Mouse (Mus musculus): ENCODE results near the gene Ttc25. TPM values are rescaled to one million over a fixed set of nuclear protein-coding genes. Genes with fewer than 3 reads are reported as not detected.

Gene Ttc25
- polyA plus RNA-seq, 2 experiments = 0.03 to 0.13 TPM

GRCm38 (mm10) chr11:100535996-100536395 lies 9.4 kb upstream of the Ttc25 start:
- no peaks in the 10 kb centered on the region for H3K9me3 ChIP-seq (ENCODE audit: control insufficient read depth, low read length)
- H3K27me3 ChIP-seq (ENCODE audit: control insufficient read depth, insufficient read depth, low read length) = no peaks in the 10 kb centered on the region
- H3K4me2 ChIP-seq (ENCODE audit: low read depth) = no peak overlapping the region
- 23% methylated on average over 1 of the region's 1 CpGs for WGBS (ENCODE audit: insufficient replicate concordance)
- H3K9ac ChIP-seq (replicated peaks) = no peak overlapping the region
- H3K36me3 ChIP-seq (replicated peaks; ENCODE audit: control insufficient read depth, insufficient read depth, low read depth) = no peaks in the 10 kb centered on the region
- H3K27ac ChIP-seq = no peak overlapping the region
- no peak for TF ChIP-seq CTCF (IDR thresholded peaks at IDR 0.05; ENCODE audit: low read depth)
- TF ChIP-seq EP300 (IDR thresholded peaks at IDR 0.05; ENCODE audit: low read depth) = no peak
- no peak overlapping the region for H3K4me3 ChIP-seq (ENCODE audit: insufficient read depth in 1 of 2, low read depth in 2 of 2, low read length in 2 of 2)
- ATAC-seq (ENCODE audit: insufficient read depth) (no peak), DNase-seq (ENCODE audit: low read depth in 3 of 3, low spot score in 3 of 3) (no peak)
- H3K4me1 ChIP-seq (replicated peaks; ENCODE audit: control insufficient read depth in 2 of 2, insufficient read depth in 2 of 2, low read length in 1 of 2) = peaks cover 3% of the 10 kb centered on the region in 2 experiments; a peak in 3 of 4 replicates

GRCm38 (mm10) chr11:100536466-100536865 lies 8.9 kb upstream of the Ttc25 start:
- peaks cover 0 to 3% of the 10 kb centered on the region in 2 experiments; a peak in 2 of 4 replicates for H3K4me1 ChIP-seq (replicated peaks; ENCODE audit: control insufficient read depth in 2 of 2, insufficient read depth in 2 of 2, low read length in 1 of 2)
- H3K27me3 ChIP-seq (ENCODE audit: control insufficient read depth, insufficient read depth, low read length) = no peaks in the 10 kb centered on the region
- H3K36me3 ChIP-seq (replicated peaks; ENCODE audit: control insufficient read depth, insufficient read depth, low read depth) = no peaks in the 10 kb centered on the region
- H3K4me3 ChIP-seq (ENCODE audit: insufficient read depth in 1 of 2, low read depth in 2 of 2, low read length in 2 of 2) = no peak overlapping the region
- TF ChIP-seq CTCF (IDR thresholded peaks at IDR 0.05; ENCODE audit: low read depth) = no peak
- no peak for TF ChIP-seq EP300 (IDR thresholded peaks at IDR 0.05; ENCODE audit: low read depth)
- no peak overlapping the region for H3K9ac ChIP-seq (replicated peaks)
- ATAC-seq (ENCODE audit: insufficient read depth) (no peak), DNase-seq (ENCODE audit: low read depth in 3 of 3, low spot score in 3 of 3) (no peak)
- H3K27ac ChIP-seq = no peak overlapping the region
- no peaks in the 10 kb centered on the region for H3K9me3 ChIP-seq (ENCODE audit: control insufficient read depth, low read length)
- no peak overlapping the region for H3K4me2 ChIP-seq (ENCODE audit: low read depth)

- Histone ChIP-seq H3K36me3 (replicated peaks; ENCODE audit: control insufficient read depth, insufficient read depth, low read depth) (no peaks in the 10 kb centered on the region), H3K4me2 (ENCODE audit: low read depth) (no peak overlapping the region), H3K4me3 (ENCODE audit: insufficient read depth in 1 of 2, low read depth in 2 of 2, low read length in 2 of 2) (no peak overlapping the region), H3K9ac (replicated peaks) (no peak overlapping the region), H3K4me1 (replicated peaks; ENCODE audit: control insufficient read depth in 2 of 2, insufficient read depth in 2 of 2, low read length in 1 of 2) (peaks cover 7 to 13% of the 10 kb centered on the region in 2 experiments), H3K27ac (no peak overlapping the region), H3K27me3 (ENCODE audit: control insufficient read depth, insufficient read depth, low read length) (no peaks in the 10 kb centered on the region), H3K9me3 (ENCODE audit: control insufficient read depth, low read length) (no peaks in the 10 kb centered on the region)
- DNase-seq (ENCODE audit: low read depth in 3 of 3, low spot score in 3 of 3) = no peak
- TF ChIP-seq CTCF (IDR thresholded peaks at IDR 0.05; ENCODE audit: low read depth) = no peak
- TF ChIP-seq EP300 (IDR thresholded peaks at IDR 0.05; ENCODE audit: low read depth) = no peak
- WGBS (ENCODE audit: insufficient replicate concordance) = 18% methylated on average over 6 of the region's 6 CpGs
- no peak for ATAC-seq (ENCODE audit: insufficient read depth)
Measured at GRCm38 (mm10) chr11:100540966-100541365, 4.4 kb upstream of the Ttc25 start.

- no peak overlapping the region for H3K27ac ChIP-seq
- no peak overlapping the region for H3K4me2 ChIP-seq (ENCODE audit: low read depth)
- no peak for TF ChIP-seq CTCF (IDR thresholded peaks at IDR 0.05; ENCODE audit: low read depth)
- no peak for TF ChIP-seq EP300 (IDR thresholded peaks at IDR 0.05; ENCODE audit: low read depth)
- H3K9ac ChIP-seq (replicated peaks) = no peak overlapping the region
- WGBS (ENCODE audit: insufficient replicate concordance) = 65% methylated on average over 2 of the region's 2 CpGs
- no peak for ATAC-seq (ENCODE audit: insufficient read depth)
- H3K36me3 ChIP-seq (replicated peaks; ENCODE audit: control insufficient read depth, insufficient read depth, low read depth) = no peaks in the 10 kb centered on the region
- peaks cover 9 to 16% of the 10 kb centered on the region in 2 experiments for H3K4me1 ChIP-seq (replicated peaks; ENCODE audit: control insufficient read depth in 2 of 2, insufficient read depth in 2 of 2, low read length in 1 of 2)
- H3K4me3 ChIP-seq (ENCODE audit: insufficient read depth in 1 of 2, low read depth in 2 of 2, low read length in 2 of 2) = no peak overlapping the region
- H3K27me3 ChIP-seq (ENCODE audit: control insufficient read depth, insufficient read depth, low read length) = no peaks in the 10 kb centered on the region
- no peak for DNase-seq (ENCODE audit: low read depth in 3 of 3, low spot score in 3 of 3)
- no peaks in the 10 kb centered on the region for H3K9me3 ChIP-seq (ENCODE audit: control insufficient read depth, low read length)
Measured at GRCm38 (mm10) chr11:100541577-100541976, 3.8 kb upstream of the Ttc25 start.

- Histone ChIP-seq H3K27ac (no peak overlapping the region; the same call in 1 of the 2 replicates), H3K9ac (replicated peaks) (peak overlapping the region; percentile 66), H3K4me2 (ENCODE audit: low read depth) (peak overlapping the region; percentile 67), H3K27me3 (ENCODE audit: control insufficient read depth, insufficient read depth, low read length) (no peaks in the 10 kb centered on the region), H3K4me3 (ENCODE audit: insufficient read depth in 1 of 2, low read depth in 2 of 2, low read length in 2 of 2) (peak overlapping the region; percentile 57 to 73), H3K4me1 (replicated peaks; ENCODE audit: control insufficient read depth in 2 of 2, insufficient read depth in 2 of 2, low read length in 1 of 2) (peaks cover 6 to 21% of the 10 kb centered on the region in 2 experiments), H3K36me3 (replicated peaks; ENCODE audit: control insufficient read depth, insufficient read depth, low read depth) (no peaks in the 10 kb centered on the region), H3K9me3 (ENCODE audit: control insufficient read depth, low read length) (no peaks in the 10 kb centered on the region)
- ATAC-seq (ENCODE audit: insufficient read depth) (peak; percentile 44), DNase-seq (ENCODE audit: low read depth in 3 of 3, low spot score in 3 of 3) (no peak)
- WGBS (ENCODE audit: insufficient replicate concordance) = 23% methylated on average over 7 of the region's 7 CpGs
- TF ChIP-seq EP300 (IDR thresholded peaks at IDR 0.05; ENCODE audit: low read depth) = no peak
- TF ChIP-seq CTCF (IDR thresholded peaks at IDR 0.05; ENCODE audit: low read depth) = no peak
Measured at GRCm38 (mm10) chr11:100545746-100546085, 309 bp downstream of the Ttc25 start.

Data from liver, embryonic 14.5 days (tissue).